Mouse (Mus musculus) heart, adult 2 months (tissue): ENCODE data around the gene Ascc2.

ENCODE experiments used
- CTCF ChIP-seq: fragments of 200-600 bp; IDR thresholded peaks from 2 replicates; pipeline ENCODE4 v1.8.1; 2022; ENCODE audit warnings: antibody characterized with exemption, mild to moderate bottlenecking, moderate library complexity
- POLR2A ChIP-seq: fragments of 200-500 bp; IDR thresholded peaks from 2 replicates; pipeline ENCODE4 v1.6.1; 2011; ENCODE audit warnings: mild to moderate bottlenecking, low read depth, low read length, control low read depth; ENCODE audit not compliant: insufficient read depth

DNA sequence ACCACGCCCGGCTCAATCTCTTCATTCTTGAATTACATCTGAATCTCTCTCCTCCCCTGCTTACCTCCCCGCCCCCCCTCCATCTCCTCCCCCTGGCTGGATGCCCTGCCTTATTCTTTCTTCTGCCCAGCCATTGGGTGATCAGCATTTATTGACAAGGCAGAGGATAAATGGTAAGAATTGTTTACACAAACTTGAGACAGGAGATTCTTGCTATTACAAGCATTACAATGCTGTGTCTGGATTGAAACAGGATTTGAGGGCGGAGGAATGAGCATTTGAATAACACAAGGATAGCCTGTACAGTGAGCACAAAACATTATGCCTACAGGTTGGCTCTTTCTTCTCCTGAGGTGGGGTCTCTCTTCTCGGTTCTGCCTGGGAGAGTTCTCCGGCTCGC is 52.8 kb downstream of the Ascc2 start:
- TF ChIP-seq POLR2A (no peak), CTCF (no peak)
